Mouse (Mus musculus): Measurements from ENCODE around the gene Arhgef2.

Arhgef2 gene

DNA sequence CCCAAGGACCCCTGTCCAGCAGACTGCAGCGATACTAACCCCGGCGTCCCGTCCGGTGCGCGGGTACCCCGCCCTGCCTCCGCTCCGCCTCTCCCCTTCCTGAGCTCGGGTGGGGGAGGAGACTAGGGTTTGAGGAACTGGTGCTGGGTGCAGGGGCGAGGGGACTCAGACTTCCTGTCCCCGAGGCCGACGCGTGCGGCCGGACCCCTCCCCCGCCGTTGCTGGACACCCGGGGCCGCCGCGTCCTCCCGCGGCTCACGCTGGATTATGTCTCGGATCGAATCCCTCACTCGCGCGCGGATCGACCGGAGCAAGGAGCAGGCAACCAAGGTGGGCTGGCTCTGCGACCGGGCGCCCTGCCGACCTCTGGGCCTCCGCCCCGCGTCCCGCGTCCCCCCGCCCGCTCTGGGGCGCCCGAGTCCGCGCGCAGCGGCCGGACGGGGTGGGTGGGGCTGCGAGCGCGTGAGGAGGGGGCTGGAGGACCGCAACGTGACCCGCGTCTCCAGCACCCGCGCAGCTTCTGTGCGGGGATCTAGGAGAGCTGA, 15.3 kb downstream of the Arhgef2 start:
- peak; percentile 68 for DNase-seq (ENCODE audit: low read depth, low spot score)

DNA sequence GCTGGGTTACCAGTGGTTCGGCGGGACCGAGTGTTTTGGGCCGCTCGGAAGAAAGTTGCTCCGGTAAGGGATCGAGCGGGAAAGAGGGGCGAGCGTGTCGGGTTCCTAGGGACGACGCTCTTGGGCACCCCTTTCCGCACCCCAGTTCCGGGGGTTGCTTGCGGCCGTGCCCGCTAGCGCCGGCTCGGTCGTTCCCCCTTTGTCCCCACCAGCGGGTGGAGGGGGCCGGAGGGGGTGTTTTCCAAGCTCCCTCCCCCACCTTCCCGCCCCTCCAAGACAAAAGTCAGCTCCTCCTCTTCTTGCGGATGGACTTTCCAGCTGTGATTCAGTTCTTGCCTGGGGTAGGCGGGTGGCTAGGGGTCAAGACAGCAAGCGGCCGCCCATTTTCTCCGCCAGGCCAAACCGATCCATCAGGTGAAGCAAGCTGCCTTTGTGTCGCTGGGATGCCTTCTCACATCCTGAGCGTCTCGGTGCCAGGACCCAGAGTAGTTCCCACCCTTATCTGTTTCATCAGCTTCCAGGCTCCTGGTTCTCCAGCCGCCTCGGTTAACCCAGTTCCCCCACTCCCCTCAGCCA, 15.9 kb downstream of the Arhgef2 start:
- no peak for DNase-seq (ENCODE audit: low read depth, low spot score)

DNA sequence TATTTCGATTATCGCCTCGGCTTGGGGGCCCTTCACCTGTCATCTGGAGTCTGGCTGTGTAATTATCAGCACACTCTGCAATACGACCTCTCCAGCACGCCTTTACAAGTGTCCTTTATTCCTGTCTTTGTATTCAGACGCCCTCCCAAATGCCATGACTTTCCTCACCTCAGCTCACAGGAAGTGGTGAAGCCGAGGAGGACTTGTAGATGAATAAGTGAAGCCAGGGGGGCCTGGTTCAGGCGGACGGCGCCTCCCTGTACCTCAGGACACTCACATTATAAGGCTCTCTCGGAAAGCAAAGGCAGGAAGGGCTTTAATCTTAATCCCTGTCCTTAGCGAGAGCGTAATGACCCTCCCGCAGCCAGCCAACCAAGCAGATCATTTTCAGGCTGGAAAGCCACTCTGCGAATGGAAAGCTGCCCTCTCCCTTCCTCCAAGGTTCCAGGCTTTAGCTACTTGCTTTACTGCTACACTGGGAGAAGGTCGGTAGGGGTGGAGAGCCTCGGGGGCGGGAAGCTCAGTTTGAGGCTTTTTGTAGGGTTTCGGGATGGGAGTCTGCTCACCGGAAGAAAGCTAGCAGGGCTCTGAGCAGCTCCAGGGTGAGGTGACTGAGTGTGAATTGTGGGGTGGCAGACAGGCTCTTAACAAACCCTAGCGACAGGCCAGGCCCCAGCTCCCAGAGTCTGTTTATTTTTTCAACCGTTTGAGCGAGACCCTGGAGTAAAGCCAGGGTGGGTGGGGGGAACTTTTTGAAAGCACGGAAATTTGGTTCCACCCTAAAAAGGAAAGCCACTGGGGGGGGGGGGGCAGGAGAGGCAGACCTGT, 16.6 kb downstream of the Arhgef2 start:
- DNase-seq (ENCODE audit: low read depth, low spot score), result peak; percentile 58

DNA sequence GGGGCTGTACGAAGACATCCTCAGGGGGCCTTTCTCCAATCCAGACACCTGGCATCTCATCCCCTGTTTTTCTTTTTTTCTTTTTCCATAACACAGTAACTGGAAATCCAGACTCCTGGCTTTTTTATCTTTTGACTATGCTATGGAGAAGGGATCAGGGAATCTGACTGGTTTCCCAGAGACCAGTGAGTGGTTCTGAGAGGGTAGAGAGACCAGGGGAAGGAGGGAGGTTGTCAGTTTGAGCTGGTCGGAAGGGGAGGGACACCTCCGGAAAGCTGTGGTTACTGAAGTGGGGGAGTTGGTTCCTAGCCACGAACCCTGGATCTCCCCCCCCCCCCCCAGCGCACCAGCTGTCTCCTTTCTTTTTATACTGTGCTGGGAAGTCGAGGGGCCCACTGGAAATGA, 17.2 kb downstream of the Arhgef2 start:
- DNase-seq (ENCODE audit: low read depth, low spot score), result peak; percentile 56

DNA sequence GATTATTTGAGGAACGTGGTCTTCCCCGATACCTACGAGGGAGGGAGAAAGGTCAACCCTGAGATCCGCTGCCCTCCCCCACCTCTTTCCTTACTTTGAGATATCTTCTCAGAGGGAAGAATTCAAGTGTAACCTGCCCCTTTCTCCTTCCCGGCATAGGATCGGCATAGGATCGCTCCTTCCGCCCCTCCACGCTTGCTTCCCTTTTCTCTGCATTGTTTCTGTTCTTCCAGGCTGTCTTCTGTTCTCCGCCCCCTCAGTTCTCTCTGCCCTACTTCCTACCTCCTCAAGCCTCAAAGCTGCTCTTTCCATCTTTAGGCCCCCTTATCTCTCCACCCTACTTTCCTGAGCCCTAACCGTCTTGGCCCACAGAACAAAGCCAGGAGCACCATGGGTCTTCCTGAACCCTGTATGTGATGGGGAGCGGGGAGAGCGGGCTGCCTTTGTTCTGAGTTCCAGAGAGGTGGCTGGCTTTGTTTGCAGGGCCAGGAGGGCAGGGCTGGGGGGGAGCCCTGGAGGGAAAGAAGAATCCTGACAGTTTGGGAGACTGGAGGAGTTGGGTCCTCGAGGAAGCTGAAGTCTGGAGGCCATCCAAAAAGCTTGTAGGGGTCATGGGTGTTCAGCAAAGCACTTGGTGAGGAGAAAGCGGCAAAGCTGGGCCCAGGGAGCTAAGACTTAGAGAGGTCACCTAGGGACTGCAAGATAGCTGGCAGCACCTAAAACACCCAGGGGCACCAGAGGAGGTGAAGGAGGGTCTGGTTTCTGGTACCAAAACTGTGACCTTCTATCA, 17.8 kb downstream of the Arhgef2 start:
- DNase-seq (ENCODE audit: low read depth, low spot score), result no peak

DNA sequence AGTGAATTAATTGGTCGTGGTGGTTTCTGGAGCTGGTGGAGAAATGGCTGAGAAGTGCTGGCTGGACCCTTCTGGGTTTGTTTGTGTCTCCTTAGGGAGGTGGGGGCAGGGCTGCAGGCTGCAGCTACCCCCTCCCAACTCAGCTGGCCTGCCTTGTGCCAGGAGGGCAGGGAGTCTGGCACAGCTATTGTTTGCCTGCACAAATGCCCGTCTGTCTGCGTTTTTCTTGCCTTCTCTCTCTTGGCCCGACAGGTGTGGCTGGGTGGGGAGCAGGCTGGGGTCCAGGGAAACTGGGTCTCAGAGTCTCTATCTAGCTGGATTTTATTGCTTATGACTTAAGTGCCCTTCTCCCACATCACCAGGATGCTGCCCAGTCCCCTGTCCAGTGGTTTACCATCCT, 18.6 kb downstream of the Arhgef2 start:
- no peak for DNase-seq (ENCODE audit: low read depth, low spot score)

DNA sequence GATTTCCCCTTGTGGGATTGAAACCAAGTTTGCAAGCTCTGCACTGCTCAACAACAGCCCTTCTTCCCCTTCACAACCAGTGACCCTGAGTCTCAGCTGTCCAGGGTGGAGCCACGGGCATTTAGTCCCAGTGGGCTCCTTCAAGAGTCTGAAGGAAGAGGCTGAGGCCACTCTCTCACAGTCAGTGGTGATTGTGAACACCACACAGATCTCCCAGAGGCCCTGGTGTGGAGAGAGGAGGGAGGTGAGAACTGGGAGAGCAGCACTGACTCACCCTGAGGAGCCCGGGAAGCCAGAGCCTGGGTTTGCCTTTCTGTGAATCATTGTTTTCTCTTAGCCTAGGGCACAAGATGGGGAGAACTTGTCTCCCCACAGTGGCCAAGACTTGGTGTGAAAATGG, 19.2 kb downstream of the Arhgef2 start:
- no peak for DNase-seq (ENCODE audit: low read depth, low spot score)

DNA sequence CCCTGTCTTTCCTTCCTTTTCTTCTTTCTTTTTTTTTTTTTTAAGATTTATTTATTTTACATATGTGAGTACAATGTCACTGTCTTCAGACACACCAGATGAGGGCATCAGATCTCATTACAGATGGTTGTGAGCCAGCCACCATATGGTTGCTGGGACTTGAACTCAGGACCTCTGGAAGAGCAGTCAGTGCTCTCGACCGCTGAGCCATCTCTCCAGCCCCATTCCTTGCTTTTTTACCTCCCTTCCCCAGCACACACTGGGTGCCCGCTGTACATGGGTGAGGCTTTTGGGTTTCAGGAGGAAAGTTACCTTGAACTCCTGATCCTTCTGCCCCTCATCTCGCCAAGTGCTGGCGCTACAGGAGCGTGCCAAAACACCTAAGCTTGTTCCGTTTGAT, 19.8 kb downstream of the Arhgef2 start:
- no peak for DNase-seq (ENCODE audit: low read depth, low spot score)

DNA sequence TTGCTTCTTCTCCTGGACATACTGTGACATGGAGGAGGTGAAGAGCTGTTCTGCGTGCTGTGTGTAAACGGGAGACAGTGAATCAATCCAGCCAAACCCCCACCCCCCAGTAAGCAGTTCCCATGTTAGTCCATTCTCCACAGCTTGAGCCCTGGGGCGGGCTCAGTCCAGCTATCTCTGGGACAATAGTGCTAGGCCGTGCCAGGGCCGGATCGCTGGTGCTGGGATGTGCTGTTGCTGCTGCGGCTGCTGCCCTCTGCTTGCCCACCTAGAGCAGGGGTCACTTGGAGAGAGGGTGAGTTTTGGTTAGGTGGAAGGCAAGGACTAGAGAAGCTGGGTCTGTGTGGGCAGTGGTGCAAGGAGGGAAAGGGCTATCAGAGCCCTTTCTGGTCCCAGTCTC, 20.6 kb downstream of the Arhgef2 start:
- DNase-seq (ENCODE audit: low read depth, low spot score), result no peak

DNA sequence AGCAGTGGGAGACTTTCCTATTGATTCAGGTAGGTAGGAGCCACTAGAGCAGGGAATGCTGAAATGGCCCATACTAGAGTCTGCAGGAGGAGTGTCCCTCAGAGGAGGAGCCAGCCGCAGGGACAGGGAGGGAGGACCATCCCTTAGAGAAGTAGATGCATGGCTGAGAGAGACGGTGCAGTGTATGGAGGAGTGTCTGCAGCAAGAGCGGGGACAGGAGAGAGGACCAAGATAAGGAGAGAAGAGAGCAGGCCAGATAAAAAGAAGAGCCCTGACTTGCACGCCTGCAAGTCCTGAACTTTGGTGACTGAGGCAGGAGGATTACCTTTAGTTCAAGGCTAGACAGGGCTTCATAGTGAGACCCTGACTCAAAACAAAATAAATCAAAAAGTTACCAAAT, 21.3 kb downstream of the Arhgef2 start:
- DNase-seq (ENCODE audit: low read depth, low spot score), result no peak

DNA sequence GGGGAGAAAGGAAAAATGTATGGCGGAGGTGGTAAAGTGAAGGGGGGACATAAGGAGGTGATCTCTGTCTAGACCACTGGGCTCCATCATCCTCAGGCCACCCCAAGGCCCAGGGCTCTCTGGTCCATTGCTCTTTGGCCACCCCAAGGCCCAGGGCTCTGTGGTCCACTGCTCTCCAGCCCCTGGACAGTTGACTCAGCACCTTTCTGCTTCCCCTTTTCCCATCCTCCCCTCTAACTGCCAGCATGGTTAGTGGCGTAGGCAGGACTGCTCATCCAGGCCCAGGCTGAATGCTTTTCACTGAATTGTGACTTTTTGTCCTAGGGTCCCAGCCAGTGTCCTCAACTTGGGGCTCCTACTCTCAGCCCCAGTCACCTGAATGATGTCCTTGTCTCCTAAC, 21.8 kb downstream of the Arhgef2 start:
- DNase-seq (ENCODE audit: low read depth, low spot score), result no peak

DNA sequence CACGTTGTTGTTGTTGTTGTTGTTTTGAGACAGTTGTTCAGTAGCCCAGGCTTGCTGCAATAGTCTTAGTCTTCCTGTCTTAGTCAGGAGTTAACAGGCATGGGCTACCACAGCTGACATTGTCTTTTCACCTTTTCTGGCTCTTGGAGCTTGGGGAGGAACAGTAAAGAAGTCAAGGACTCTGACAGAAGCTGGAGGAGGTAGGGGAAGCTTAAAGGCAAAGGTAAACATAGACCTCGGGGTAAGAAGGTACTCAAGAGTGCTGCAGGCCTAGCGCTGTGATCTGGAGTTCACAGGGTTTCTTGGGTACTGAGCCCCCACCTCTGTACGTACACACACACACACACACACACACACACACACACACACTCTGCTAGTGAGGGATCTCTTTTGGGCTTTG, 23.0 kb downstream of the Arhgef2 start:
- no peak for DNase-seq (ENCODE audit: low read depth, low spot score)

DNA sequence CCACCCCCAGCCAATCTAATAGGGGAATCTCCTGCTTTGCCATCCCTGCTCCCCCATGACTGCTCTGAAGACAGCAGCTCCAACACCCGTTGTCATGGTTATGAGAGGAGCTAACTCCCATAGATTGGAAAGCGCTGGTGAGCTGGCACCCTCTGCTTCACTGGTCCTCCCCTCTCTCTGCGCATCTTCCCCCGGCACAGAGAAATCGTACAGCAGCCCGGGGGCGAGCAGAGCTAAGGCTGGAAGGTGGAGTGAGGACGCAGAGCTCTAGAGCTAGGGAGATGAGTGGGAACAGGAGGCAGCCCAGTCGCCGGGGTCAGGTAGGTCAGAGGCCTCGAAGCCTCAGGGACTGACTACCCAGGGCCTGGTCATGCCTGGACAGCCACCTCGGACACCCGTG, 23.5 kb downstream of the Arhgef2 start:
- DNase-seq (ENCODE audit: low read depth, low spot score), result no peak

DNA sequence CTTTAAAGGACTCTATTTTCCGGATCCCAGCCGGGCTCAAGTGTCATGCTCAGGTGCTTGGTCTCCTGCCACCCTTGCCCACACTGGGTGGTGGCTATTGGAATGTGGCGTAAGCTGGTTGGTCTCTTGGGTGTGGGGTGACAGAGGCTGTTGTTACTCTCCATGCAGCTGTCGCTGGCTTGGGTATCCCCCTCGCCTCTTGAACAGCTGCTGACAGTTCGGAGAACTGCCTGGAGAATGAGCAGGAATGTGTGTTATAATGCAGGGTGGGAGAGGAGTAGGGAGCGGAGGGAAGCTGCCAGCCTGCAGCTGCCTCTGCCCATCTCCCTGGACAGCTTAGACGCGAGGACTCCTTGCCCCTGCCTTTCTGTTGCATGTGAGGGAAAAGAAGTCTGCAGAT, 24.3 kb downstream of the Arhgef2 start:
- no peak for DNase-seq (ENCODE audit: low read depth, low spot score)

DNA sequence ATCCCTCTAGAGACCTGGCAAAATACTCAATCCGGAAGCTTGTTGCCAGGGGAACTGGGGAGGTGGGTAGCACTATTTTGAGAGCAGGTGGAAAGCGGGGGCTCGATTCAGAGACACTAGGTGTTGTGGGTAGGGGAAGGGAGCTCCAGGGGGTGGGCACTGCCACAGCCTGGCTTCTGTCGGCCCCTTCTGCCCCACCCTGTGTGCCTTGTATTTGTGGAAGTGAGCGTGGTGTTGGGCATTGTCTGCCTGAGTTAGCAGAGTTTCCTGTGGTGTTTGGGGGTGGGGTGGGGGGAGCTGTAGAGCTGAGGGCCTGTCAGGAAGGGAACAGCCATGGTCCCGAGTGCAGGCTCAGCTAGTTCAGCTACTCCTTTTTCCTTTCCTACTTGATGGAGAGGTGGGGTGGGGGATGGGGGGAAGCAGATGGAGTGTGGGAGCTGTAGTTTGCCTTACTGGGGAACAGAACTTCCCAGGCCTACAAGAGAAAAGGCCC, 25.1 kb downstream of the Arhgef2 start:
- no peak for DNase-seq (ENCODE audit: low read depth, low spot score)

DNA sequence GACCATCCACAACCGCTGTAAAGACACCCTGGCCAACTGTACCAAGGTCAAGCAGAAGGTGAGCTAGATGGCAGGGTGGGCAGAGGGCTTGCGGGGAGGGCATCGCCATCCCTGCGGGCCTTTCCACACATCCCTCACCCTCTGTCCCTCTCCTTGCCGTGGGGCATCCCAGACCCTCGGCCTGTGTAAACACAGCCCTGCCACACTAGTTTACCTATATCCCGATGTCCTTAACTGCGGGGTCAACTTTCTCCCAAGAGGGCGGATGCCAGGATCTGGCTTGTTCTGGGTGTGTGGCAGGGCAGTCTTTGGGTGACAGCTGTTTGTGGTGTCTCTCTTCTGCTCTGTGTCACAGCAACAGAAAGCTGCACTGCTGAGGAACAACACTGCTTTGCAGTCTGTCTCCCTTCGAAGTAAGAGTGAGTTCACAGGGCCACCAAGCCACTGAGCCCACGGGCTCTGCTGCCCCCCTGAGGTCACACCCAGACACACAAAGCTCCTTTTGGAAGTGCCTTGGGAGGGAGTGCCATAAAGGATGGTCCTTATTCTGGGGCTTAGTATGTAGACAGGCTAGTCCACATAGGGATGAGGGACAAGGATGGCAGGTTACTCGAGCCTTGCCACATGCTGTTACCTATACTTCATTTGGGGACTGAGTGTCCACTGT, 26.3 kb downstream of the Arhgef2 start:
- DNase-seq (ENCODE audit: low read depth, low spot score), result peak; percentile 65

DNA sequence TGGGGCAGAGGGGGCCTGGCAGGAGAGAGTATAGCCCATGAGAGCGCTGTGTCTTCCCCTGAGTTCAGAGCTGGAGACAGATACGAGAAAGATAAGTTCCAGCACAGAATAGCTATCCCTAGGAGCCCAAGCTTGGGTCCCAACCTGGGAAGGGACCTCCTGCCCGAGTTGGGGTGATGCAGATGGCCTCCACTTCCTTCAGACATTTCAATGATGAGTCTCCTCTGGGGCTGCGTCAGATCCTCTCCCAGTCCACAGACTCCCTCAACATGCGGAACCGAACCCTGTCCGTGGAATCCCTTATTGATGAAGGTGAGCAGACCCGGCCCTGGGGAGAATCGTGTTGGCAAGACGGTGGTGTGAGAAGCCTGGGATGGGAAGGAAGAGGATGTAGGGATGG, 27.3 kb downstream of the Arhgef2 start:
- no peak for DNase-seq (ENCODE audit: low read depth, low spot score)

DNA sequence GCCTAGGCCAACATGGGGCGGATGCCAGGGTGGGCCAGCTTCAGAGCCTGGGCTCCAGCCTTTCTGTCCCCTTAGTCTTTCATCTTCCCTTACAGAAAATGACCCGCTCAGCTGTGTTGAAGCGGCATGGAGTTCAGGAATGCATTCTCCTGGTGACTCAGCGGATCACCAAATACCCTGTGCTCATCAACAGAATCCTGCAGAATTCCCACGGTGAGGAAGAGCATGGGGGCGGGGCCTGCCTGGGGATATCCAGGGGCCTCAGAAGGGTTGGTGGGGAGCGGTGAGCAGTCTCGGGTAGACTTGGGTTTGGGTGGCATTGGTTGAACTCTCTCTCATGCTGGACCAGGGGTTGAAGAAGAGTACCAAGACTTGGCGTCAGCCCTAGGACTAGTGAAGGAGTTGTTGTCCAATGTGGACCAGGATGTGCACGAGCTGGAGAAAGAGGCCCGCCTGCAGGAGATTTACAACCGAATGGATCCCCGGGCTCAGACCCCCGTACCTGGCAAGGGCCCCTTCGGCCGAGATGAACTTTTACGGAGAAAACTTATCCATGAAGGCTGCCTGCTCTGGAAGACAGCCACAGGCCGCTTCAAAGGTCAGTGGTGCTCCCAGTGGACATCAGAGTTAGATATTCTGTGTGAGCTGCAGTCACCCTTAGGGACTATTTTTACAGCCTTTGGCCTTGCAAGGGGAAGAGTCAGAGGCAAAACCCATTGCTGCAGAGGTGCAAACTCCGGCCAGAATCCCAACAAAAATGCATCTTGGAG, 29.9 kb downstream of the Arhgef2 start:
- DNase-seq (ENCODE audit: low read depth, low spot score), result no peak

DNA sequence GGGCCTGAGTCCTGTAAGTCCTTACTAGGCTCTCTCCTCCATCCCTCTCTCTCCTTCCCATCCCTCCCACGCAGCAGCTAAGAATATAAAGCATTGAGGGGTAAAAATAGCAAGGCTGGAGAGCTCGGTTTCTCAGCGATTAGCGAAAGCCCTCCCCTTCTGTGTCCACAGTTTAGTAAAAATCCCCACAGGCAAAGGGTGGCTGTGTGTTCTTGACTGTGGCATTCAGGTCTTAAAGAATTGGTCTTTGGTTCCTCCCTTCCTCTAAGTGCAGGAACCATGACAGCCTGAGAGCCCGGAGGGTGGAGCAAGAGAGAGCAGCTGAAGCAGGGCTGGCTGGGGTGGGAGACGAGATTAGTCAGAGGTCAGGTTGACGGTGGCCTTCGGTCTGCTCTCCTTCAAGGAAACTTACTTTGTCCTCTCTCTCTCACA, 30.8 kb downstream of the Arhgef2 start:
- DNase-seq (ENCODE audit: low read depth, low spot score), result no peak

DNA sequence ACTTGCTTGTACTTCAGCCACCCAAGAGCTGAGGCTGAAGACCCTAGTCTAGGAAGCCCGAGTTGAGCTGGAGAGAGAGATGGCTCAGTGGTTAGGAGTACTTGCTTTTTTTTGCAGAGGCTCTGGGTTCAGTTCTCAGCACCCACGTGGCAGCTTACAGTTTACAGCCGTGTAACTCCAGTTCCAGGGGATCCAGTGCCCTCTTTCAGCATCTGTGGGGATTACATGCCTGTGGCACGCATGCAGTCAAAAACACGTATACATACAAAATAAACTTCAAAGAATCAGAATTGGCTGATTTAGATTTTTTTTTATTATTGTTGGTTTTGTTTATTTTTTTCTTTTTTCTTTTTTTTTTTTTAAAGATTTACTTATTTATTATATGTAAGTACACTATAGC, 31.4 kb downstream of the Arhgef2 start:
- no peak for DNase-seq (ENCODE audit: low read depth, low spot score)

DNA sequence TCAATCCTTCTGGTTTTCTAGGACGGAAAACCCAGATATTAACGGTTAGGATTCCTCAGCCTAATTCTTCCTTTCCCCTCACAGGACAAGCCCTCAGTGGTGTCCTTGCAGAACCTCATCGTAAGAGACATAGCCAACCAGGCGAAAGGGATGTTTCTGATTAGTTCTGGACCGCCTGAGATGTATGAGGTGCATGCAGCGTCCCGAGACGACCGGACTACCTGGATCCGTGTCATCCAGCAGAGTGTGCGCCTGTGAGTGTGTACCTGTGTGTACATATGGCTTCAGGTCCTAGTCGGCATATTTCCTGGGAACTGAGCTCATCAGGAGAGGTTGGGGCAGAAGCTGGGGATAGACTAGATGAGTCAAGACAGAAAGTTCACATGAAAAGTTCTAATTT, 33.5 kb downstream of the Arhgef2 start:
- DNase-seq (ENCODE audit: low read depth, low spot score), result no peak
